ENCODE assay signal across 12 mouse cellular contexts in genomic region chr5:103691171-103691570, GRCm38 (mm10). TPM values are rescaled to one million over a fixed set of nuclear protein-coding genes. Genes with fewer than 3 reads are reported as not detected.
DNase-seq lines count a peak whose midpoint lies in the region; ATAC-seq and TF ChIP-seq lines count a peak whose summit lies in the region.
"Had no signal": no experiment of that assay in that cellular context is flagged by ENCODE, and none has a peak within 500 bp of the region (broad histone marks: within the 10 kb centered on the region; RNA-seq: fewer than 3 reads in every experiment).

No protein-coding gene starts in this region.

- no peaks in the 10 kb centered on the region for H3K9me3 ChIP-seq in heart, embryonic 13.5 days
- H3K9me3 ChIP-seq in lung, embryonic 15.5 days, result no peaks in the 10 kb centered on the region
- H3K9me3 ChIP-seq in MEL (replicated peaks; ENCODE audit: insufficient read depth, low read length), result no peaks in the 10 kb centered on the region

- no peaks in the 10 kb centered on the region for H3K79me2 ChIP-seq in MEL (ENCODE audit: control insufficient read depth, insufficient read depth, low read length, poor library complexity)

- no peak for TF ChIP-seq EP300 in MEL (IDR thresholded peaks at IDR 0.05; ENCODE audit: low read depth in 1 of 2, low read length in 2 of 2)

- no peak for DNase-seq in heart, adult 8-10 months (ENCODE audit: low spot score)
- DNase-seq in lung, adult 2 months, result no peak
- no peak for DNase-seq in MEL (ENCODE audit: low read depth, low spot score)
- DNase-seq in lung, postnatal 36 days, result peak; percentile 28
- DNase-seq in urinary bladder, adult 18-20 months (ENCODE audit: low spot score in 2 of 2), result no peak
- no peak for DNase-seq in urinary bladder, postnatal 25 days (ENCODE audit: low spot score)
- DNase-seq: cerebellum, adult 2 months; right cerebral cortex, adult 18-20 months had no signal

- TF ChIP-seq POLR2A in lung, adult 2 months (IDR thresholded peaks at IDR 0.05; ENCODE audit: borderline replicate concordance, extremely low read depth, low read depth, low read length), result no peak
- TF ChIP-seq POLR2A in MEL (IDR thresholded peaks at IDR 0.05; ENCODE audit: control insufficient read depth in 1 of 2, insufficient read depth in 1 of 2, low read depth in 1 of 2, low read length in 2 of 2, poor library complexity in 1 of 2), result no peak

- peaks cover 27% of the 10 kb centered on the region for H3K27me3 ChIP-seq in heart, embryonic 13.5 days (replicated peaks)
- peaks cover 23% of the 10 kb centered on the region for H3K27me3 ChIP-seq in lung, embryonic 15.5 days
- peaks cover 0 to 5% of the 10 kb centered on the region in 2 experiments; a peak in 2 of 4 replicates for H3K27me3 ChIP-seq in MEL (ENCODE audit: control insufficient read depth in 1 of 2, insufficient read depth in 2 of 2, low read length in 2 of 2)

- peak; percentile 47 for TF ChIP-seq RAD21 in MEL (IDR thresholded peaks at IDR 0.05; ENCODE audit: low read depth, low read length)

- no peak for TF ChIP-seq CTCF in lung, adult 2 months (IDR thresholded peaks at IDR 0.05; ENCODE audit: insufficient read depth, low read length)
- peak in 2 of 3 experiments; percentile 22 to 45; a peak in 3 of 6 replicates for TF ChIP-seq CTCF in MEL (IDR thresholded peaks at IDR 0.05 in 2 of 3, conservative IDR thresholded peaks at IDR 0.05 in 1 of 3; ENCODE audit: control insufficient read depth in 1 of 3, insufficient read depth in 1 of 3, low read depth in 2 of 3, low read length in 3 of 3, poor library complexity in 1 of 3, severe bottlenecking in 1 of 3)

- H3K4me3 ChIP-seq in heart, embryonic 13.5 days, result peak overlapping the region; percentile 73
- peak overlapping the region; percentile 72; the same call in 1 of the 2 replicates for H3K4me3 ChIP-seq in lung, embryonic 15.5 days
- no peak overlapping the region for H3K4me3 ChIP-seq in lung, adult 2 months (replicated peaks; ENCODE audit: extremely low read depth, low read depth, low read length)
- H3K4me3 ChIP-seq in MEL (ENCODE audit: control insufficient read depth in 1 of 2, insufficient read depth in 1 of 2, low read depth in 2 of 2, low read length in 2 of 2), result peak overlapping the region in 1 of 2 experiments; percentile 72; a peak in 2 of 4 replicates

- H3K9ac ChIP-seq in heart, embryonic 13.5 days, result no peak overlapping the region
- H3K9ac ChIP-seq in lung, embryonic 15.5 days, result no peak overlapping the region
- no peak overlapping the region for H3K9ac ChIP-seq in MEL (ENCODE audit: control insufficient read depth, low read depth, low read length, poor library complexity, severe bottlenecking)

- peak overlapping the region; percentile 100 for H3K4me2 ChIP-seq in heart, embryonic 13.5 days
- peak overlapping the region; percentile 100; the same call in 1 of the 2 replicates for H3K4me2 ChIP-seq in lung, embryonic 15.5 days

- peaks cover 15% of the 10 kb centered on the region for H3K4me1 ChIP-seq in heart, embryonic 13.5 days
- H3K4me1 ChIP-seq in lung, embryonic 15.5 days, result peaks cover 14% of the 10 kb centered on the region
- H3K4me1 ChIP-seq in lung, adult 2 months (ENCODE audit: control insufficient read depth, insufficient read depth, low read length), result no peaks in the 10 kb centered on the region
- 0 out of 4 replicates have a peak, but pooled peaks cover 0 to 4% of the 10 kb centered on the region in 2 experiments for H3K4me1 ChIP-seq in MEL (ENCODE audit: control insufficient read depth in 1 of 2, insufficient read depth in 2 of 2, low read length in 2 of 2)

- no peak for ATAC-seq in heart, embryonic 13.5 days (ENCODE audit: extremely low read depth, insufficient number of reproducible peaks, low FRiP score, low TSS enrichment)
- no peak for ATAC-seq in lung, embryonic 15.5 days (ENCODE audit: borderline replicate concordance, extremely low read depth, low FRiP score, low TSS enrichment)

- no peak overlapping the region for H3K27ac ChIP-seq in heart, embryonic 13.5 days (replicated peaks)
- H3K27ac ChIP-seq in lung, embryonic 15.5 days, result no peak overlapping the region
- no peak overlapping the region for H3K27ac ChIP-seq in MEL (ENCODE audit: control insufficient read depth, low read depth, low read length)

- H3K36me3 ChIP-seq in heart, embryonic 13.5 days, result no peaks in the 10 kb centered on the region
- no peaks in the 10 kb centered on the region for H3K36me3 ChIP-seq in lung, embryonic 15.5 days
- H3K36me3 ChIP-seq in MEL (ENCODE audit: control insufficient read depth in 1 of 2, insufficient read depth in 2 of 2, low read length in 2 of 2), result no peaks in the 10 kb centered on the region; a peak in 1 of 4 replicates

TF ChIP-seq in MEL, 35 proteins besides CTCF, POLR2A, EP300 and RAD21:
- TF ChIP-seq ZC3H11A (IDR thresholded peaks at IDR 0.05; ENCODE audit: low read depth, low read length) (peak; percentile 31), SMC3 (IDR thresholded peaks at IDR 0.05; ENCODE audit: low read depth, low read length) (peak; percentile 57), GABPA (IDR thresholded peaks at IDR 0.05; ENCODE audit: low read depth, low read length) (no peak)

RNA-seq across cellular contexts. Expression of gene Aff1, which starts 1.0 kb away (rescaled TPM):
- 6.7 and 7.4 TPM in 2 replicates for polyA plus RNA-seq in heart, embryonic 13.5 days (2015; fragmentation: Nextera tagmentation; extraction: Ambion mirVana)
- 10 to 100 TPM; 39.9 to 43.8 (median 42.7) TPM for total RNA-seq in heart, adult 8-10 months (2022)
- 5.4 and 6.7 TPM in 2 replicates for polyA plus RNA-seq in lung, embryonic 15.5 days (2015; fragmentation: Nextera tagmentation; extraction: Ambion mirVana)
- 15.3 and 19.2 TPM in 2 replicates for polyA plus RNA-seq in lung, adult 2 months (2012; rRNA removed)
- total RNA-seq in MEL (2012; rRNA removed), result 5.4 and 7.8 TPM in 2 replicates
- 10 to 100 TPM in 1 of 2 experiments, not detected in 1; 13.4 TPM for polyA plus RNA-seq in MEL (2012; ENCODE audit: insufficient read depth in 1 of 2, insufficient read length in 2 of 2, low read depth in 1 of 2, low replicate concordance in 2 of 2, missing spikeins in 1 of 2)

RNA-seq across cellular contexts. Expression of gene 1700016H13Rik, which starts 35.4 kb away (rescaled TPM):
- 0.20 TPM in 1 of 2 replicates, not detected in the other for polyA plus RNA-seq in heart, embryonic 13.5 days (2015; fragmentation: Nextera tagmentation; extraction: Ambion mirVana)
- not detected for total RNA-seq in heart, adult 8-10 months (2022)
- polyA plus RNA-seq in lung, embryonic 15.5 days (2015; fragmentation: Nextera tagmentation; extraction: Ambion mirVana), result 0.39 and 0.51 TPM in 2 replicates
- polyA plus RNA-seq in lung, adult 2 months (2012; rRNA removed), result 0.16 and 0.21 TPM in 2 replicates
- total RNA-seq in MEL (2012; rRNA removed), result 0.16 and 0.23 TPM in 2 replicates
- polyA plus RNA-seq in MEL (2012; ENCODE audit: insufficient read depth in 1 of 2, insufficient read length in 2 of 2, low read depth in 1 of 2, low replicate concordance in 2 of 2, missing spikeins in 1 of 2), result under 1 TPM in 1 of 2 experiments, not detected in 1; 0.40 TPM
- total RNA-seq: adrenal gland, postnatal 10 days; left cerebral cortex, adult 8-10 months had no signal
- polyA plus RNA-seq: cerebellum, adult 2 months had no signal
